Mouse (Mus musculus): ENCODE results near the gene Wdr20. TPM values are rescaled to one million over a fixed set of nuclear protein-coding genes. Genes with fewer than 3 reads are reported as not detected.
"Not testable (repeated sequence)": the region's sequence is repeated elsewhere in the genome, so short reads cannot be mapped to it uniquely, and the experiment has no call there.

The Wdr20 gene
- polyA plus RNA-seq, 1 experiment from 2014 or later = 33.5 TPM

DNA sequence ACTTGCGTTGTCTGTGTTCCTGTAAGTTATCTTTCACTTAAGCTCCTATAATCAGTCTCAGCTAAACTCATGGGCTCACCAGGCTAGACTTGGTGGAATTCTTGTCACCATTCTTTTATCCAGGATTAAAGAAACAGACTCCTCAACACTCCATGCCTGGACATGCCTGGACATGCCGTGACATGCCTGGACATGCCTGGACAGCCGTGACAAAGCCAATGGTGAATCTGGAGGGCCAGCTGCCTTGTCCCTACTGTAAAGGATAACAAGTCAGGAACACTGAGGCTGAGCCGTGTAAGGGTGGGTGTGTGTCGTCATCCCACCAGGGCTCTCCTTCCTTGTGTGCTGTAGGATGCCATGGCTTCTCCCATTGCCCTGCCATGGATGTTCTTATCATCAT is 12.7 kb upstream of the Wdr20 start:
- no peak overlapping the region for H3K4me2 ChIP-seq (replicated peaks)
- no peaks in the 10 kb centered on the region for H3K4me1 ChIP-seq
- H3K27ac ChIP-seq (replicated peaks) = no peak overlapping the region
- H3K27me3 ChIP-seq = no peaks in the 10 kb centered on the region
- H3K9me3 ChIP-seq = no peaks in the 10 kb centered on the region
- ATAC-seq (replicated peaks) = no peak
- H3K4me3 ChIP-seq = no peak overlapping the region
- H3K9ac ChIP-seq (replicated peaks) = no peak overlapping the region
- no peaks in the 10 kb centered on the region for H3K36me3 ChIP-seq
- WGBS = 89% methylated on average over 5 of the region's 5 CpGs

DNA sequence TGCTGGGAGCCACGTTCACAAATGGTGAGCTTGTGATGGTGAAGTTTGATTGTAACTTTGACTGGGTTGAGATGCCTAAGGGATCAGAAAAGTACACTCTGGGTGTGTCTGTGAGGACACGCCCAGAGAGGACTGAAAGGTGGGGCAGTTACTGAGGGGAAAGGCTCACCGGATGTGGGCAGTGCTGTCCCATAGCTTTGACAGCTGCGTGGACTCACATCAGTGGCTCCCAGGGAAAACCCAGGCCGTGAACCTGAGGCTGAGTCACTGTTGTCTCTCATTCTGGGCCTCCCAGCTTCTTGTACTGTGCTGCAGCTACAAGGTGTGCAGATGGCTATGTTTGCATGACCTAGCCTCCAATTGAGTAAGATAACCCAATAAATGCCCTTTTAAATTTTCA is 12.3 kb upstream of the Wdr20 start:
- H3K4me2 ChIP-seq (replicated peaks) = no peak overlapping the region
- no peaks in the 10 kb centered on the region for H3K9me3 ChIP-seq
- no peaks in the 10 kb centered on the region for H3K27me3 ChIP-seq
- no peaks in the 10 kb centered on the region for H3K4me1 ChIP-seq
- no peak for ATAC-seq (replicated peaks)
- H3K27ac ChIP-seq (replicated peaks) = no peak overlapping the region
- H3K36me3 ChIP-seq = no peaks in the 10 kb centered on the region
- H3K4me3 ChIP-seq = no peak overlapping the region
- WGBS = 85% methylated on average over 5 of the region's 5 CpGs
- H3K9ac ChIP-seq (replicated peaks) = no peak overlapping the region

DNA sequence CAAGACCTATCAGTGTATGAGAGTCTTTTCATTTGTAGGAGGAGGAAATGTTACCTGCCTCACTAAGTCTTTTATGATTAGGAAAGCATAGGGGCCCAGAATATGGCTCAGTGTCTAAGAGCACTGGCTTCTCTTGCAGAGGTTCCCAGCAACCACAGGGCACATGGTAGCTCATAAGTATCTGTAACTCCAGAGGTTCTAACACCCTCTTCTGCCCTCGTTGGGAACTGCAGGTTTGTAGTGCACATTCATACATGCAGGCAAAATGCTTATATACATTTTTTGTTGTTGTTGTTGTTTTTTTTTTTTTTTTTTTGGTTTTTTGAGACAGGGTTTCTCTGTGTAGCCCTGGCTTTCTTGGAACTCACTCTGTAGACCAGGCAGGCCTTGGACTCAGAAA is 11.3 kb upstream of the Wdr20 start:
- no peak overlapping the region for H3K4me2 ChIP-seq (replicated peaks)
- whole genome bisulfite sequencing = 67% methylated on average over 1 of the region's 1 CpGs
- ATAC-seq (replicated peaks) = no peak

GRCm38 (mm10) chr12:110733254-110733653 is 4.5 kb upstream of the Wdr20 start:
- not testable (repeated sequence) for H3K36me3 ChIP-seq; H3K4me2 ChIP-seq (replicated peaks); H3K4me3 ChIP-seq; H3K9me3 ChIP-seq; H3K27ac ChIP-seq (replicated peaks); H3K9ac ChIP-seq (replicated peaks); H3K27me3 ChIP-seq; ATAC-seq (replicated peaks); H3K4me1 ChIP-seq
- 91% methylated on average over 3 of the region's 3 CpGs for WGBS

More for the DNA sequence above, 11.3 kb upstream of the Wdr20 start:
- Histone ChIP-seq H3K9me3 (no peaks in the 10 kb centered on the region), H3K4me1 (no peaks in the 10 kb centered on the region), H3K4me3 (no peak overlapping the region), H3K9ac (replicated peaks) (no peak overlapping the region), H3K27ac (replicated peaks) (no peak overlapping the region), H3K27me3 (no peaks in the 10 kb centered on the region), H3K36me3 (no peaks in the 10 kb centered on the region)

- no peak overlapping the region for H3K9ac ChIP-seq (replicated peaks)
- H3K36me3 ChIP-seq = no peaks in the 10 kb centered on the region
- peaks cover 9% of the 10 kb centered on the region; the same call in 1 of the 2 replicates for H3K27me3 ChIP-seq
- WGBS = 14% methylated on average over 4 of the region's 4 CpGs
- H3K27ac ChIP-seq (replicated peaks) = no peak overlapping the region
- peak overlapping the region; percentile 82 for H3K4me3 ChIP-seq
- peak overlapping the region; percentile 77 for H3K4me2 ChIP-seq (replicated peaks)
- no peaks in the 10 kb centered on the region for H3K9me3 ChIP-seq
- ATAC-seq (replicated peaks) = no peak
- peaks cover 25% of the 10 kb centered on the region for H3K4me1 ChIP-seq
Measured at GRCm38 (mm10) chr12:110736641-110737040, 1.1 kb upstream of the Wdr20 start.

GRCm38 (mm10) chr12:110738158-110738921 is 596 bp downstream of the Wdr20 start:
- Histone ChIP-seq H3K4me3 (peak overlapping the region; percentile 82), H3K27me3 (peaks cover 9% of the 10 kb centered on the region; the same call in 1 of the 2 replicates), H3K9ac (replicated peaks) (peak overlapping the region; percentile 80), H3K27ac (replicated peaks) (peak overlapping the region; percentile 90), H3K9me3 (no peaks in the 10 kb centered on the region), H3K4me1 (peaks cover 25% of the 10 kb centered on the region), H3K36me3 (no peaks in the 10 kb centered on the region), H3K4me2 (replicated peaks) (peak overlapping the region; percentile 87)
- WGBS = under 1% methylated on average over 72 of the region's 72 CpGs
- peak; percentile 45; the same call in 1 of the 2 replicates for ATAC-seq (replicated peaks)

DNA sequence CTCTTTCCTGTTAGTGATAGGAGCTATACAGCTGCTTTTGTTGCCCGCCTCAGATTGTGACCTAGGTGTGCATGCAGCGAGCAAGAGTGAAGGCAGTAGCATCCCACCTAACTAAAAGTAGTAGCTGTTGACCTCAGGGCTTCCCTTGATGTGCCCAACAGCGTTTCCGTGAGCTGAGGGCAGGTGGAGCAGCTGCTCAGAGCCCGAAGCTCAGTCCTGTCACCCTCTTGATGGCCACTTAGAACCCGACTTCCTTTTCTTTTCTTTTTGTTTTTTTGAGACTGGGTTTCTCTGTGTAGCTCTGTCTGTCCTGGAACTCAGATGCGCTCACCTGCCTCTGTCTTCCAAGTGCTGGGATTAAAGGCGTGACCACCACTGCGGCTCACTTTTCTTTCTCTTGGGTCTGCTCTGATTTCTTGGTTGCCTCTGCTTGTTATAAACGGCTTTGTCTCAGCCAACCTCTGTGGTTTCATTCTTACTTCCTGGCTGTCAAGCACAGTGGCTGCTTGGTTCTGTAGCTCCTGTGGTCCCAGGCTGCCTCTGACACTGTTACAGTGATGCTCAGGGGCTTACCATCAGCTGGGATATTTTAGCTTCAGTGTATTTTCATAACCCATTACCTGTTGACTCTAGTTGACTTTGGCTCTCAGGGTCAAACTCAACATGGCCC is 13.2 kb downstream of the Wdr20 start:
- Histone ChIP-seq H3K27ac (replicated peaks) (no peak overlapping the region), H3K4me1 (no peaks in the 10 kb centered on the region), H3K36me3 (peaks cover 8% of the 10 kb centered on the region; the same call in 1 of the 2 replicates), H3K9ac (replicated peaks) (no peak overlapping the region), H3K4me3 (no peak overlapping the region), H3K27me3 (no peaks in the 10 kb centered on the region), H3K9me3 (no peaks in the 10 kb centered on the region), H3K4me2 (replicated peaks) (no peak overlapping the region)
- ATAC-seq (replicated peaks) = no peak
- WGBS = 90% methylated on average over 10 of the region's 10 CpGs

GRCm38 (mm10) chr12:110752703-110753102 is 15.0 kb downstream of the Wdr20 start:
- no peak for ATAC-seq (replicated peaks)
- Histone ChIP-seq H3K27me3 (no peaks in the 10 kb centered on the region), H3K36me3 (peaks cover 8% of the 10 kb centered on the region; the same call in 1 of the 2 replicates), H3K4me2 (replicated peaks) (no peak overlapping the region), H3K4me3 (no peak overlapping the region), H3K4me1 (no peaks in the 10 kb centered on the region), H3K9me3 (no peaks in the 10 kb centered on the region), H3K27ac (replicated peaks) (no peak overlapping the region), H3K9ac (replicated peaks) (no peak overlapping the region)

GRCm38 (mm10) chr12:110753976-110754375 is 16.2 kb downstream of the Wdr20 start:
- Histone ChIP-seq H3K4me1 (no peaks in the 10 kb centered on the region), H3K9ac (replicated peaks) (no peak overlapping the region), H3K27me3 (no peaks in the 10 kb centered on the region), H3K9me3 (no peaks in the 10 kb centered on the region), H3K4me3 (no peak overlapping the region), H3K36me3 (peaks cover 8% of the 10 kb centered on the region; the same call in 1 of the 2 replicates), H3K4me2 (replicated peaks) (no peak overlapping the region), H3K27ac (replicated peaks) (no peak overlapping the region)
- WGBS = 97% methylated on average over 4 of the region's 4 CpGs
- no peak for ATAC-seq (replicated peaks)

DNA sequence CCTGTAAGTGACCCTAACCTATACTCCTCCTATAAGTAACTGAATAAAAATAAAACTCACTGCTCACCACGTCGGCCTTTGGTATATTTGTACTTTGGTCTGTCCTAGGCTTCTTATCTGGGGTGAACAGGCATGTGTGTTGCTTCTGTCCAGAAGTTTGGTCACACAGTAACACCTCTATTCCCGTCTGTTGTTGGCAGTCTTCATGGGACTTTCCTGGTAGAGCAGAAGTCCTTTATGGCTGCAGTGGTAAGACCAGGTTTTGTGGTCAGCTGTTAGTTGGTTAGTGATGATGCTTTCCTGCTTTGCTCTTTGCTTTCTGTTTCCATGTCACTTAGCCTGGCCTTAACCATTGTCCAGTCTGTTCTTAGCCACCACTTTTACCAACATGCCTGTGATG is 19.4 kb downstream of the Wdr20 start:
- Histone ChIP-seq H3K9ac (replicated peaks) (no peak overlapping the region), H3K9me3 (no peaks in the 10 kb centered on the region), H3K4me3 (no peak overlapping the region), H3K27ac (replicated peaks) (no peak overlapping the region), H3K36me3 (peaks cover 8% of the 10 kb centered on the region; the same call in 1 of the 2 replicates), H3K27me3 (no peaks in the 10 kb centered on the region), H3K4me2 (replicated peaks) (no peak overlapping the region), H3K4me1 (peaks cover 9% of the 10 kb centered on the region)
- 88% methylated on average over 3 of the region's 3 CpGs for WGBS
- ATAC-seq (replicated peaks) = no peak

DNA sequence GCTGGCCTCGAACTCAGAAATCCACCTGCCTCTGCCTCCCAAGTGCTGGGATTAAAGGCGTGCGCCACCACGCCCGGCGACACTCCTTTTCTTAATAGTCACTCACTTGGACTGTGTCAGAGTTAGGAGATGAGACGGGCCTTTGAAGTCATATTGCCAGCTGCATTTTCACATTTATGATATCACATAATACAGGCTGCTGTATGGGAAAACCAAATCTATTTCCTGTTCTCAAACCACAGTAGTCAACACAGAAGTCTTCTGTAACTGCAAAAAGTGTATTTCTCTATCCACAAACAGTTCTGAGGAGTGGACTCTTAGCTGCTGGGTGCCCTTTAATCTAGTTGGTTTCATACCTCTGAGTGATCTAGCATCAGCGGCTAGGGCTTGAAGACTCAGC is 21.2 kb downstream of the Wdr20 start:
- no peak for ATAC-seq (replicated peaks)
- H3K9ac ChIP-seq (replicated peaks) = no peak overlapping the region
- peaks cover 7% of the 10 kb centered on the region; the same call in 1 of the 2 replicates for H3K36me3 ChIP-seq
- H3K4me3 ChIP-seq = no peak overlapping the region
- H3K27me3 ChIP-seq = no peaks in the 10 kb centered on the region
- no peaks in the 10 kb centered on the region for H3K9me3 ChIP-seq
- no peak overlapping the region for H3K4me2 ChIP-seq (replicated peaks)
- no peak overlapping the region for H3K27ac ChIP-seq (replicated peaks)
- 96% methylated on average over 8 of the region's 8 CpGs for WGBS
- H3K4me1 ChIP-seq = peaks cover 18% of the 10 kb centered on the region

DNA sequence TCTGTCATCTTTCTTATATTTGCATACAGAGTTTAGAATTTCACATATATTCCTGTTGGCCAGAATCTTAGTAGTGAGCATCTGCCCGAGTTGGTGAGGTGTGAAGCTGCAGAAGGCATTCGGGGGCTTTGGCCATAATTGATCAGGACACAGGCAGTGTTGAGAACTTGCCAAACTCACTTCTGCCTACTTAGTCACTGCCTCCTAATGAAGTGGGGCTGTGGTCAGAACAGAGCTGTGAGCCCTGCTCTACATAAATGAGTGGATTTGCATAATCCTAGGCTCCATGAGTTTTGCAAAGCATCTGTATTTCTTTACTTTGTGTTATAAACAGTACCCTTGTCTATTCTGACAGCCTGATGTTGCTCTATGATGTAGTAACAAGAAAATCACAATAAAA is 24.6 kb downstream of the Wdr20 start:
- 0 out of 2 replicates have a peak, but pooled peaks have one; percentile 60 for ATAC-seq (replicated peaks)
- no peaks in the 10 kb centered on the region for H3K36me3 ChIP-seq
- no peak overlapping the region for H3K27ac ChIP-seq (replicated peaks)

More for the DNA sequence above, 24.6 kb downstream of the Wdr20 start:
- Histone ChIP-seq H3K9me3 (no peaks in the 10 kb centered on the region), H3K9ac (replicated peaks) (no peak overlapping the region), H3K4me2 (replicated peaks) (no peak overlapping the region), H3K27me3 (no peaks in the 10 kb centered on the region), H3K4me3 (no peak overlapping the region), H3K4me1 (peaks cover 21% of the 10 kb centered on the region)
- WGBS = 36% methylated on average over 2 of the region's 2 CpGs

All from forebrain, embryonic 15.5 days (tissue).